Comparison of ENCODE assay signal across 23 mouse cellular contexts in genomic region chr5:30592279-30592980, GRCm38 (mm10). TPM values are rescaled to one million over a fixed set of nuclear protein-coding genes. Genes with fewer than 3 reads are reported as not detected.
DNase-seq lines count a peak whose midpoint lies in the region; ATAC-seq lines count a peak whose summit lies in the region.
"Had no signal": no experiment of that assay in that cellular context is flagged by ENCODE, and none has a peak within 500 bp of the region (broad histone marks: within the 10 kb centered on the region; RNA-seq: fewer than 3 reads in every experiment).

No protein-coding gene starts in this region.

- H3K27me3 ChIP-seq in heart, embryonic 10.5 days (ENCODE audit: insufficient read depth, poor library complexity, severe bottlenecking), result peaks cover 33% of the 10 kb centered on the region
- peaks cover 25% of the 10 kb centered on the region for H3K27me3 ChIP-seq in heart, embryonic 11.5 days (ENCODE audit: control insufficient read depth, insufficient read depth, low read length)
- H3K27me3 ChIP-seq in lung, embryonic 16.5 days (ENCODE audit: control insufficient read depth, insufficient read depth, low read depth, low read length), result peaks cover 20% of the 10 kb centered on the region

- H3K9me3 ChIP-seq in heart, embryonic 10.5 days, result no peaks in the 10 kb centered on the region
- H3K9me3 ChIP-seq in heart, embryonic 11.5 days (replicated peaks; ENCODE audit: control insufficient read depth, low read length), result no peaks in the 10 kb centered on the region
- H3K9me3 ChIP-seq in lung, embryonic 16.5 days (ENCODE audit: control insufficient read depth, low read length), result no peaks in the 10 kb centered on the region
- H3K9me3 ChIP-seq: embryonic facial prominence, embryonic 13.5 days; hindbrain, embryonic 10.5 days; limb, embryonic 10.5 days; midbrain, embryonic 15.5 days; stomach, embryonic 15.5 days had no signal

- WGBS in heart, embryonic 10.5 days, result 77% methylated on average over 11 of the region's 11 CpGs
- 77% methylated on average over 11 of the region's 11 CpGs for WGBS in heart, embryonic 11.5 days (ENCODE audit: insufficient replicate concordance)
- WGBS in lung, embryonic 16.5 days, result 76% methylated on average over 11 of the region's 11 CpGs

- H3K36me3 ChIP-seq in heart, embryonic 10.5 days, result peaks cover 5% of the 10 kb centered on the region; the same call in 1 of the 2 replicates
- H3K36me3 ChIP-seq in heart, embryonic 11.5 days (ENCODE audit: control insufficient read depth, insufficient read depth, low read length), result no peaks in the 10 kb centered on the region
- no peaks in the 10 kb centered on the region; the same call in 1 of the 2 replicates for H3K36me3 ChIP-seq in lung, embryonic 16.5 days (ENCODE audit: control insufficient read depth, insufficient read depth, low read length)
- H3K36me3 ChIP-seq: embryonic facial prominence, embryonic 13.5 days; hindbrain, embryonic 10.5 days; limb, embryonic 10.5 days; midbrain, embryonic 15.5 days; stomach, embryonic 15.5 days had no signal

- DNase-seq in heart, embryonic 10.5 days (ENCODE audit: low spot score), result no peak
- DNase-seq in lung, postnatal 25 days (ENCODE audit: low spot score), result no peak
- DNase-seq in cerebellum, adult 8-10 months, result peak; percentile 73
- DNase-seq in layer of hippocampus, postnatal 14 days (ENCODE audit: low spot score in 2 of 2), result no peak
- DNase-seq in kidney, postnatal 10 days, result no peak
- DNase-seq: kidney, adult 9 months; lung, adult 2 months; spleen, adult 18-20 months; thymus, adult 2 months had no signal

- H3K4me2 ChIP-seq in heart, embryonic 11.5 days, result no peak overlapping the region
- H3K4me2 ChIP-seq in lung, embryonic 16.5 days (ENCODE audit: low read depth, low read length), result no peak overlapping the region
- H3K4me2 ChIP-seq: embryonic facial prominence, embryonic 13.5 days; liver, embryonic 11.5 days; midbrain, embryonic 15.5 days; stomach, embryonic 15.5 days had no signal

- no peak for ATAC-seq in heart, embryonic 11.5 days (replicated peaks; ENCODE audit: insufficient number of reproducible peaks, low FRiP score, low TSS enrichment)
- ATAC-seq in lung, embryonic 16.5 days (ENCODE audit: low read depth), result no peak
- ATAC-seq: forebrain, embryonic 16.5 days; midbrain, embryonic 15.5 days had no signal

- peak overlapping the region; percentile 42; the same call in 1 of the 2 replicates for H3K27ac ChIP-seq in heart, embryonic 10.5 days
- no peak overlapping the region for H3K27ac ChIP-seq in heart, embryonic 11.5 days (ENCODE audit: low read depth, low read length)
- H3K27ac ChIP-seq in lung, embryonic 16.5 days (ENCODE audit: low read length), result peak overlapping the region; percentile 83
- H3K27ac ChIP-seq: embryonic facial prominence, embryonic 13.5 days; hindbrain, embryonic 10.5 days; limb, embryonic 10.5 days; midbrain, embryonic 15.5 days had no signal

- no peak overlapping the region for H3K9ac ChIP-seq in heart, embryonic 11.5 days (ENCODE audit: low read depth, low read length)
- H3K9ac ChIP-seq in lung, embryonic 16.5 days (ENCODE audit: low read length), result no peak overlapping the region
- H3K9ac ChIP-seq: embryonic facial prominence, embryonic 13.5 days; midbrain, embryonic 15.5 days; stomach, embryonic 15.5 days had no signal

- no peak overlapping the region for H3K4me3 ChIP-seq in heart, embryonic 10.5 days
- H3K4me3 ChIP-seq in heart, embryonic 11.5 days (ENCODE audit: low read depth, low read length), result no peak overlapping the region
- no peak overlapping the region for H3K4me3 ChIP-seq in lung, embryonic 16.5 days (ENCODE audit: low read length)
- H3K4me3 ChIP-seq: embryonic facial prominence, embryonic 13.5 days; hindbrain, embryonic 10.5 days; limb, embryonic 10.5 days; midbrain, embryonic 15.5 days; stomach, embryonic 15.5 days had no signal

- peaks cover 88% of the 10 kb centered on the region for H3K4me1 ChIP-seq in heart, embryonic 10.5 days
- peaks cover 54% of the 10 kb centered on the region for H3K4me1 ChIP-seq in heart, embryonic 11.5 days (ENCODE audit: control insufficient read depth, insufficient read depth, low read length)
- peaks cover 38% of the 10 kb centered on the region for H3K4me1 ChIP-seq in lung, embryonic 16.5 days (replicated peaks; ENCODE audit: control insufficient read depth, insufficient read depth, low read length)

RNA-seq across cellular contexts. Expression of gene Kcnk3, which starts 4.5 kb away (rescaled TPM):
- polyA plus RNA-seq in heart, embryonic 10.5 days (2016; fragmentation: Nextera tagmentation; extraction: Ambion mirVana), result 17.0 and 34.2 TPM in 2 replicates
- 36.8 and 37.8 TPM in 2 replicates for polyA plus RNA-seq in heart, embryonic 11.5 days (2014; fragmentation: Nextera tagmentation; extraction: Ambion mirVana)
- 11.3 and 15.3 TPM in 2 replicates for polyA plus RNA-seq in lung, embryonic 16.5 days (2015; fragmentation: Nextera tagmentation; extraction: Ambion mirVana)
- total RNA-seq in layer of hippocampus, postnatal 14 days (2021), result 1 to 10 TPM; 6.9 to 9.0 TPM
- total RNA-seq: megakaryocyte progenitor cell, adult 5-6 weeks had no signal
- polyA plus RNA-seq: C2C12 had no signal

RNA-seq across cellular contexts. Expression of gene Cib4, which starts 46.8 kb away (rescaled TPM):
- not detected in 2 replicates for polyA plus RNA-seq in heart, embryonic 10.5 days (2016; fragmentation: Nextera tagmentation; extraction: Ambion mirVana)
- polyA plus RNA-seq in heart, embryonic 11.5 days (2014; fragmentation: Nextera tagmentation; extraction: Ambion mirVana), result not detected in 2 replicates
- not detected in 2 replicates for polyA plus RNA-seq in lung, embryonic 16.5 days (2015; fragmentation: Nextera tagmentation; extraction: Ambion mirVana)
- total RNA-seq in layer of hippocampus, postnatal 14 days (2021), result not detected
- total RNA-seq: gastrocnemius, postnatal 4 days; left cerebral cortex, adult 18-20 months; megakaryocyte progenitor cell, adult 5-6 weeks had no signal
- polyA plus RNA-seq: C2C12; embryonic facial prominence, embryonic 13.5 days; forebrain, embryonic 16.5 days; hindbrain, embryonic 10.5 days; large intestine, adult 2 months; limb, embryonic 10.5 days; liver, embryonic 11.5 days; midbrain, embryonic 15.5 days; stomach, embryonic 15.5 days; thymus, adult 2 months had no signal

RNA-seq across cellular contexts. Expression of gene Slc35f6, which starts 55.3 kb away (rescaled TPM):
- polyA plus RNA-seq in heart, embryonic 10.5 days (2016; fragmentation: Nextera tagmentation; extraction: Ambion mirVana), result 25.5 and 28.4 TPM in 2 replicates
- 21.6 and 22.9 TPM in 2 replicates for polyA plus RNA-seq in heart, embryonic 11.5 days (2014; fragmentation: Nextera tagmentation; extraction: Ambion mirVana)
- 26.9 and 28.2 TPM in 2 replicates for polyA plus RNA-seq in lung, embryonic 16.5 days (2015; fragmentation: Nextera tagmentation; extraction: Ambion mirVana)
- 10 to 100 TPM; 32.6 to 32.7 TPM for total RNA-seq in layer of hippocampus, postnatal 14 days (2021)
